Mouse (Mus musculus): ENCODE data around the gene Pank2.

- TF ChIP-seq GATA1 (IDR thresholded peaks at IDR 0.05; ENCODE audit: low read length): no peak
- TF ChIP-seq TAL1 (IDR thresholded peaks at IDR 0.05; ENCODE audit: low read length): no peak
Measured at GRCm38 (mm10) chr2:131276722-131277121, 14.4 kb downstream of the Pank2 start.

Measured in erythroblast, embryonic 14.5 days (primary cell).